Mouse (Mus musculus) CH12.LX (cell line): ENCODE data around the gene Flg2. TPM values are rescaled to one million over a fixed set of nuclear protein-coding genes. Genes with fewer than 3 reads are reported as not detected.

ENCODE experiments used
- DNase-seq: peaks from one replicate; pipeline ENCODE4 v3.0.0-alpha.2; 2013; ENCODE audit errors: extremely low read depth
- H3K27ac ChIP-seq: 2 replicates; pipeline ENCODE4 v1.5.1; 2012; ENCODE audit warnings: low read depth, mild to moderate bottlenecking, control low read depth, moderate library complexity; ENCODE audit not compliant: insufficient read depth
- H3K27me3 ChIP-seq: replicated peaks from 2 replicates; pipeline ENCODE3; 2012; ENCODE audit warnings: inconsistent platforms
- H3K36me3 ChIP-seq, 2 experiments: replicated peaks in 1 of 2; 2 replicates each; pipeline versions ENCODE3 to v1.6.1; 2012; ENCODE audit warnings: inconsistent platforms in 1 of 2, low read length in 1 of 2, mild to moderate bottlenecking in 1 of 2, mixed read lengths in 1 of 2, moderate library complexity in 1 of 2; ENCODE audit not compliant: control insufficient read depth in 1 of 2, insufficient read depth in 1 of 2
- H3K4me1 ChIP-seq, 2 experiments: 2 replicates each; pipeline ENCODE4 v1.6.1; 2012; ENCODE audit warnings: inconsistent platforms in 1 of 2, moderate library complexity in 1 of 2; ENCODE audit not compliant: insufficient read depth in 2 of 2, control insufficient read depth in 1 of 2
- H3K4me2 ChIP-seq: 2 replicates; pipeline ENCODE4 v1.6.1; 2012; ENCODE audit warnings: low read depth, mild to moderate bottlenecking, control low read depth; ENCODE audit not compliant: poor library complexity, insufficient read depth, severe bottlenecking
- H3K4me3 ChIP-seq, 3 experiments: fragments of 150-350 bp in 1 of 3; sonication (generic) in 1 of 3; replicated peaks in 1 of 3; 2 replicates each; pipeline versions ENCODE3 to v1.5.1; 2011 to 2012; ENCODE audit warnings: low read depth in 2 of 3, low read length in 2 of 3, mild to moderate bottlenecking in 2 of 3, moderate library complexity in 2 of 3, control low read depth in 1 of 3, improper control_type of control experiment in 1 of 3, inconsistent platforms in 1 of 3, mixed read lengths in 1 of 3; ENCODE audit not compliant: poor library complexity in 1 of 3
- H3K79me2 ChIP-seq: replicated peaks from 2 replicates; pipeline ENCODE4 v1.6.1; 2012; ENCODE audit warnings: mild to moderate bottlenecking, moderate library complexity; ENCODE audit not compliant: control insufficient read depth, poor library complexity, insufficient read depth, severe bottlenecking; ENCODE audit errors: extremely low read depth
- H3K9ac ChIP-seq: 2 replicates; pipeline ENCODE4 v1.6.1; 2012; ENCODE audit warnings: low read depth, mild to moderate bottlenecking, control low read depth, moderate library complexity; ENCODE audit not compliant: insufficient read depth
- H3K9me3 ChIP-seq: replicated peaks from 2 replicates; pipeline ENCODE3; 2012; ENCODE audit warnings: low read length, inconsistent platforms, mixed read lengths
- CHD1 ChIP-seq: IDR thresholded peaks from 2 replicates; pipeline ENCODE4 v1.6.1; 2012; ENCODE audit warnings: low read depth, low read length, improper control_type of control experiment, inconsistent platforms
- CHD2 ChIP-seq: IDR thresholded peaks from 2 replicates; pipeline ENCODE4 v1.6.1; 2011; ENCODE audit warnings: low read length, improper control_type of control experiment
- E2F4 ChIP-seq: IDR thresholded peaks from 2 replicates; pipeline ENCODE4 v1.6.1; 2011; ENCODE audit warnings: low read depth, low read length, improper control_type of control experiment; ENCODE audit not compliant: insufficient replicate concordance
- EP300 ChIP-seq: IDR thresholded peaks from 2 replicates; pipeline ENCODE4 v1.6.1; 2011; ENCODE audit warnings: low read length, improper control_type of control experiment
- ETS1 ChIP-seq: conservative IDR thresholded peaks from 2 replicates; pipeline ENCODE4 v1.6.1; 2012; ENCODE audit warnings: low read depth, mild to moderate bottlenecking, inconsistent platforms, low read length, improper control_type of control experiment, moderate library complexity
- HCFC1 ChIP-seq: IDR thresholded peaks from 2 replicates; pipeline ENCODE4 v1.6.1; 2012; ENCODE audit warnings: low read depth, mild to moderate bottlenecking, inconsistent platforms, low read length, improper control_type of control experiment
- JUND ChIP-seq: conservative IDR thresholded peaks from 2 replicates; pipeline ENCODE4 v1.6.1; 2011; ENCODE audit warnings: low read depth, low read length, improper control_type of control experiment
- KAT2A ChIP-seq: IDR thresholded peaks from 2 replicates; pipeline ENCODE4 v1.6.1; 2012; ENCODE audit warnings: low read length, improper control_type of control experiment, inconsistent platforms; ENCODE audit not compliant: insufficient replicate concordance
- MAFK ChIP-seq: IDR thresholded peaks from 2 replicates; pipeline ENCODE4 v1.6.1; 2011; ENCODE audit warnings: low read length, improper control_type of control experiment; ENCODE audit not compliant: insufficient replicate concordance
- MAX ChIP-seq: IDR thresholded peaks from 2 replicates; pipeline ENCODE4 v1.6.1; 2011; ENCODE audit warnings: low read length, improper control_type of control experiment
- MAZ ChIP-seq: IDR thresholded peaks from 2 replicates; pipeline ENCODE4 v1.6.1; 2012; ENCODE audit warnings: low read depth, mild to moderate bottlenecking, inconsistent platforms, low read length, improper control_type of control experiment, moderate library complexity
- MYC ChIP-seq: IDR thresholded peaks from 2 replicates; pipeline ENCODE4 v1.6.1; 2011; ENCODE audit warnings: low read depth, mild to moderate bottlenecking, improper control_type of control experiment, low read length
- NELFE ChIP-seq: IDR thresholded peaks from 2 replicates; pipeline ENCODE4 v1.6.1; 2011; ENCODE audit warnings: low read depth, low read length, improper control_type of control experiment
- NRF1 ChIP-seq: IDR thresholded peaks from 2 replicates; pipeline ENCODE4 v1.6.1; 2014; ENCODE audit warnings: low read depth, mild to moderate bottlenecking, inconsistent platforms, low read length, improper control_type of control experiment, moderate library complexity
- POLR2A ChIP-seq: IDR thresholded peaks from 2 replicates; pipeline ENCODE4 v1.6.1; 2011; ENCODE audit warnings: low read depth, mild to moderate bottlenecking, improper control_type of control experiment, low read length
- POLR2AphosphoS2 ChIP-seq: IDR thresholded peaks from 2 replicates; pipeline ENCODE4 v1.6.1; 2011; ENCODE audit warnings: low read depth, low read length, improper control_type of control experiment
- RAD21 ChIP-seq: IDR thresholded peaks from 2 replicates; pipeline ENCODE4 v1.6.1; 2011; ENCODE audit warnings: low read depth, mild to moderate bottlenecking, low read length, improper control_type of control experiment, moderate library complexity
- SIN3A ChIP-seq: IDR thresholded peaks from 2 replicates; pipeline ENCODE4 v1.6.1; 2012; ENCODE audit warnings: low read length, improper control_type of control experiment, inconsistent platforms
- SMC3 ChIP-seq: IDR thresholded peaks from 2 replicates; pipeline ENCODE4 v1.6.1; 2011; ENCODE audit warnings: low read depth, low read length, improper control_type of control experiment
- TBP ChIP-seq: conservative IDR thresholded peaks from 2 replicates; pipeline ENCODE4 v1.6.1; 2011; ENCODE audit warnings: low read depth, low read length, improper control_type of control experiment
- TCF12 ChIP-seq: IDR thresholded peaks from 2 replicates; pipeline ENCODE4 v1.6.1; 2014; ENCODE audit warnings: low read depth, mild to moderate bottlenecking, inconsistent platforms, low read length, improper control_type of control experiment
- UBTF ChIP-seq: IDR thresholded peaks from 2 replicates; pipeline ENCODE4 v1.6.1; 2012; ENCODE audit warnings: low read depth, mild to moderate bottlenecking, inconsistent platforms, low read length, improper control_type of control experiment, moderate library complexity
- USF1 ChIP-seq: IDR thresholded peaks from 2 replicates; pipeline ENCODE4 v1.6.1; 2014; ENCODE audit warnings: low read depth, mild to moderate bottlenecking, inconsistent platforms, low read length, improper control_type of control experiment
- ZKSCAN1 ChIP-seq: IDR thresholded peaks from 2 replicates; pipeline ENCODE4 v1.6.1; 2012; ENCODE audit warnings: low read depth, inconsistent platforms, low read length, improper control_type of control experiment, borderline replicate concordance
- ZMIZ1 ChIP-seq: IDR thresholded peaks from 2 replicates; pipeline ENCODE4 v1.6.1; 2012; ENCODE audit warnings: low read depth, mild to moderate bottlenecking, inconsistent platforms, low read length, improper control_type of control experiment
- ZNF384 ChIP-seq: IDR thresholded peaks from 2 replicates; pipeline ENCODE4 v1.6.1; 2012; ENCODE audit warnings: low read depth, low read length, improper control_type of control experiment, inconsistent platforms
- dilution Hi-C: fragments of 300-500 bp; cut with MboI; formaldehyde crosslinking; loops from 2 replicates; pipeline ENCODE4 v1.14.3; 2020; ENCODE audit warnings: low sequenced_read_pairs; ENCODE audit not compliant: extremely low pct_unique_long_range_greater_than_20kb, extremely low pct_ligation_motif_present
- in situ Hi-C: fragments of 300-500 bp; cut with MboI; formaldehyde crosslinking; loops from 3 replicates; pipeline ENCODE4 v1.14.3; 2019; ENCODE audit warnings: low sequenced_read_pairs, low pct_ligation_motif_present, low pct_unique_long_range_greater_than_20kb, mixed read lengths
- polyA plus RNA-seq: library from polyadenylated mRNA; unstranded; fragments of >175 nt; gene quantifications from 2 replicates; pipeline ENCODE4 v1.2.1, GENCODE M21; 2012; ENCODE audit warnings: low read depth; ENCODE audit not compliant: insufficient read length
- total RNA-seq, 2 experiments: library from RNA; depleted of rRNA; stranded (reverse); fragments of 300-350 nt in 1 of 2; fragments of >200 nt in 1 of 2; gene quantifications; 2 replicates each; pipeline ENCODE4 v1.2.3; 2012 to 2014

Flg2 gene
- total RNA-seq (2012; rRNA removed): not detected in 2 replicates
- not detected in 2 replicates for total RNA-seq (2014; rRNA removed)
- polyA plus RNA-seq: not detected in 2 replicates

DNA sequence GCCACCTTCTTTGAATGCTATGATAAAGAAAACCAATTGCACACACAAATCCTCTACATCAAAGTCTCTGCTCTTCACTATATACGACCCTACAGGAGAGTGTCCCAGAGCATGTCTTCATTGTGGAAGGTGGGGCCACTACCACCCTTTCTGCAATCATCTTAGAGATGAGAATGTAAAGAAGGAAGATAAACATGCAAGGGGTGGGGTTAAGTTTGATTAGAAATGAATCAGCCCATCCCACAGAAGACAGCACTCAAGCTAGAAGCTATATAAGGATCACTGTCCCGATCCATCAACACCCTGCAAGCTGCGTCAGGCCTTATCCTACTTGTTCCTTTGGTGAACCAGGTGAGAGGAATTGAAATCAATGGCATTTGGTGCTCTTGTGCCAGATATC, at the start of gene Flg2:
Flg2 (plus strand) TSS at position 301 of the 400 bp plus-strand sequence.
- H3K27me3 ChIP-seq: no peaks in the 10 kb centered on the region
- H3K4me2 ChIP-seq: no peak within 1 kb of the TSS
- no peaks in the 10 kb centered on the region for H3K36me3 ChIP-seq
- H3K9me3 ChIP-seq: peaks cover 5% of the 10 kb centered on the region
- no peaks in the 10 kb centered on the region for H3K79me2 ChIP-seq
- no peak for DNase-seq
- in situ Hi-C loops (no loop called here), dilution Hi-C loops (no loop called here)
- no peak for TF ChIP-seq TCF12
- TF ChIP-seq ZKSCAN1: no peak
- TF ChIP-seq MAZ: no peak
- no peak within 1 kb of the TSS for H3K9ac ChIP-seq
- H3K4me1 ChIP-seq: no peaks in the 10 kb centered on the region
- H3K4me3 ChIP-seq: no peak within 1 kb of the TSS
- H3K27ac ChIP-seq: no peak within 1 kb of the TSS

DNA sequence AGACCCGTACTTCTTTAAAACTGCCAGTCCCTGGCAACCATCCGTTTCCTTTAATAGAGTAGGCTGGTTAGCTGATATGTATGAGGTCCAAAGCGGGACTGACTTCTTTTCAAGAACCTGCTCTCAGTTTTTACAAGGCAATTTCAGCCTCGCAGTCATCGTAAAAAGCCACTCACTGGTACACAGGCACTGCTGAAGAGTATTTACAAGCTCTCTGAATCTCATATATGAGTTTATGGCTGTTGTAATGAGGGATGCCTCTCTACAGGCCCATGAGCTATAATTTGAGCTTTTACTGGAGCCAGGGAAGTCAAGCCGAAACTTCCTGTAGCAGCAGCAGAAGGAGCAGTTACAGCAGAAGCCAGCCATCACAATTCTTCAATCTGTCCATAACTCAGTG, 34.6 kb upstream of the Flg2 start:
- in situ Hi-C loops (no loop called here), dilution Hi-C loops (no loop called here)
- TF ChIP-seq JUND (no peak), EP300 (no peak), NRF1 (no peak), NELFE (no peak), MAX (no peak), KAT2A (no peak), RAD21 (no peak), ETS1 (no peak)

DNA sequence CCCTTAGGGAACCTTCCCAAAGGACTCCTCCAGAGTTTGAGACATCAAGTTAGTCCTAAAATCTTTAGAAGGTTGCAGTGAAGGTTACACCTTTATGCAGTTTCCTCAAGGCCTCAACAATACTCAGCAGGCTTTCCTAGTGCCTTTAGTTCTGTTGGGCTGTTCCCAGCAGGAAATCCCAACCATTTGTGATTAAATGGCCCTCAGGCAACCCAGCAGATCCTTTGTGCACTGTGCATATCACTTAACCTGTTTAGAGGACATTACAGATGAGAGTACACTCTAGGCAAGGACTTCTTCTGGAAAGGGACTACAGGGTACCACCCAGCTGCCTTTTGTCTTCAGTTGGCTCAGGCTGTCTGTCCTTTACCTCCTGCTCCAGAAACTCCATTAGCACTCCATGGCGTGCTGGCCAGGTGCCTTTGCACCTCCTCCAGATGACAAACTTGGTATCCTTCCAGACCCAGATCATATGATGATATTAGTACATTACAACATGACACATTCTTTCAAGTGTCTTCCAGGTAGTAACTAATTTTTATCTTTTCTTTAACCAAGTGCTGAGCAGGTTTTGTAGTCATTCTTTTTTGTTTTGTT, 34.0 kb upstream of the Flg2 start:
- Histone ChIP-seq H3K79me2 (no peaks in the 10 kb centered on the region), H3K27ac (no peak overlapping the region), H3K9ac (no peak overlapping the region), H3K36me3 (no peaks in the 10 kb centered on the region), H3K4me2 (no peak overlapping the region), H3K4me1 (no peaks in the 10 kb centered on the region)
- dilution Hi-C loops (no loop called here), in situ Hi-C loops (no loop called here)
- no peak for DNase-seq
- TF ChIP-seq TBP (no peak), SIN3A (no peak), NRF1 (no peak), MYC (no peak), CHD1 (no peak), ZKSCAN1 (no peak), UBTF (no peak), MAFK (no peak), SMC3 (no peak), ETS1 (no peak), MAX (no peak), NELFE (no peak), ZNF384 (no peak), USF1 (no peak), HCFC1 (no peak), CHD2 (no peak), E2F4 (no peak), POLR2AphosphoS2 (no peak), POLR2A (no peak), ZMIZ1 (no peak)
- TF ChIP-seq, all 38 proteins: peak for 0
- Histone ChIP-seq H3K9me3 (no peaks in the 10 kb centered on the region), H3K27me3 (no peaks in the 10 kb centered on the region), H3K4me3 (no peak overlapping the region)

More for the DNA sequence above, 34.6 kb upstream of the Flg2 start:
- H3K4me3 ChIP-seq: no peak overlapping the region
- H3K4me1 ChIP-seq: no peaks in the 10 kb centered on the region
- H3K9me3 ChIP-seq: no peaks in the 10 kb centered on the region
- DNase-seq: no peak
- no peak overlapping the region for H3K9ac ChIP-seq
- H3K27me3 ChIP-seq: no peaks in the 10 kb centered on the region
- no peak overlapping the region for H3K4me2 ChIP-seq
- no peaks in the 10 kb centered on the region for H3K79me2 ChIP-seq
- H3K36me3 ChIP-seq: no peaks in the 10 kb centered on the region
- no peak overlapping the region for H3K27ac ChIP-seq
